Mouse (Mus musculus) ovary, postnatal 36 days (tissue): ENCODE data around the gene Skap1.

Source experiments
- DNase-seq: peaks from one replicate; pipeline ENCODE4 v3.0.0; 2022; ENCODE audit warnings: low spot score, mixed read lengths

Gene Skap1

DNA sequence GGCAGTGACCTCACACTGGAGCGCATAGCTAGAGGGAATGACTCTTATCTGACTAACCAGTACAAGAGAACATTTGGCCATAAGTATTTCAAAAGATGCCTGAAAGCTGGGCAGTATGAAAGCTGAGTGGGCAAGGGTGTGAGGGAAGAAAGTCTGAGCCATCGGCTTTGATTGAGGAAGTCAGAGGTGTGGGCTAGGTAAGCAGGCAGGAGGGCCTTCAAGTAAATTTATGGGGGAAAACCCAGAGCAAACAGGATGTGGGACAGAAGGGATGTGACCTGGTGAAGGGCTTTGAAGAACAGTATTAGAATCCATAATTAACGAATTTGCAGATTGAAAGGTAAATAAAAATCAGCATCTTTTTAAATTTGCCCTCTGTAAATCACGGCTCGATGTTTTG lies 95.8 kb downstream of the Skap1 start:
- DNase-seq: no peak

DNA sequence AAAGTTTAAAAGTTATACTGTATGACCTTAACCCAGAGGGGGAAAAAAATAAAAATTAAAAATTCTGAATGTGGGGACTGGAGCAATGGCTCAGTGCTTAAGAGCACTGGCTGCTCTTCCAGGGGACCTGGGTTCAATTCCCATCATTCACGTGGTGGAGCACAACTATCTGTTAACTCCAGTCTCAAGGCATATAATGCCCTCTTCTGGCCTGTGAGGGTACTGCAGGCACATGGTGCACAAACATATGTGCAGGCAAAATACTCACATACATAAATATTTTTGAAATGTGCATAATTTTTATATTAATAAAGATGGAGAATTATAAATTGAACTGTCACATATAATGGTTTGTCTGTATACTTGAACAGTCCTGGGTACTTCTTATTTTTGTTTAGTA lies 99.7 kb downstream of the Skap1 start:
- no peak for DNase-seq

GRCm38 (mm10) chr11:96572515-96572914 lies 108.1 kb downstream of the Skap1 start:
- DNase-seq: no peak

DNA sequence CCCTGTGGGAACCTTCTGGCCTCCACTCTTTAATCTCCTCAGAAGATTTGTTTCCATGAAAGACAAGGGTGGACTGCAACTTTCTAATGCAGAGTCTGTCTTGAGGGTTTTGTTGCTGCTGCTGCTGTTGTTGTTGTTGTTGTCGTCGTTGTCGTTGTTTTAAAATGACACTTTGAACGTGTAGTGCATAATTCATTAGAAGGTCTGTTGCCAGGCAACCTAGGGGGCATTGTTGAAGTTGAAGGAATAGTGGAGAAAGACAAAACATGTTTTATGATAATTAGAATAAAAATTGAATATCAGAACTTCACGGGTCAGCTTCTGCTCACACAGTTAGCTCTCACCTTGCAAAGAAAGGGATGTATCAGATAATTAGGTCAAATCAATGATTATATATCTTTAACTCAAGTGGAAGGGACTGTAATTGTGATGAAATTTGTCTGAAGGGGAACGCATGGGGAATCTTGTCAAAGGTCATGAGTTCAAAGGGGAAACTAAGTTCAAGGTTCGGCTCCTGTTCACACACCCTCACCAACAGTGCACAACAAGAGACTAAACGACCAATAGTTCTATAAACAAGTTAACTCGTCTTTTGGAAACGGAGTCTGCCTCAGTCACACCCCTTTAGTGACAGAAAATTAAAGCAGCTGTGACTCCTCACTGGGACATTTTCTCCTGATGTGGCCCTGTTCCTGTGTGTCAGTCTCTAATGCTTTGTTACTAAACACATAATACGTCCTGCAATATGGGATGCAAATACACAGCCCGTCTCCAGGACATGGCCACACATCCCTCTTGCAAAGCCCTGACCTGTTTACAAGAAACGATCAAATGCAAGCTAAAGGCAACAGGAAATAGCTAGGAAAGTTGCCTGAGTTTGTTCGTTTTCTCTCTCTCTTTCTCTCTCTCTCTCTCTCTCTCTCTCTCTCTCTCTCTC lies 112.4 kb downstream of the Skap1 start:
- DNase-seq: no peak

- no peak for DNase-seq
Observed at GRCm38 (mm10) chr11:96578551-96579283, 114.3 kb downstream of the Skap1 start.

- DNase-seq: peak; percentile 5
Observed at GRCm38 (mm10) chr11:96581604-96582384, 117.4 kb downstream of the Skap1 start.

DNA sequence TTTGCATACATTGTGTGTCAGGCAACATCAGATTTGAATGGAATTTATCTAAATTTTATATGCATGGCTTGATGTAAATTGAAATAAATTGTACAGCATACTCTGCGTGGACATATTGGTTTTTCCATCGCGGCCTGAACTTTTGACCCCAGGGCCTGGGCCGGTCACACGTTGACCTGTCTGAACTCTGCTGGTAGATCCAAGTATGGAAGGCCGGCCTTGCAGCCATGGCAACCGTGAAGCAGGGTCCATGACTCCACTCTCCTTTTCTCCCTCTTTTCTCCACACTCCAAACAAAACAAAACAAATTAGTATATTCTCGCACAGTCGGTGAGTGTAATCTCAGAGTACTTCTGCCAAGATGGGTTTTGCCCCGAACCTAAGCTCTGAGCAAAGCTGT lies 118.2 kb downstream of the Skap1 start:
- no peak for DNase-seq

DNA sequence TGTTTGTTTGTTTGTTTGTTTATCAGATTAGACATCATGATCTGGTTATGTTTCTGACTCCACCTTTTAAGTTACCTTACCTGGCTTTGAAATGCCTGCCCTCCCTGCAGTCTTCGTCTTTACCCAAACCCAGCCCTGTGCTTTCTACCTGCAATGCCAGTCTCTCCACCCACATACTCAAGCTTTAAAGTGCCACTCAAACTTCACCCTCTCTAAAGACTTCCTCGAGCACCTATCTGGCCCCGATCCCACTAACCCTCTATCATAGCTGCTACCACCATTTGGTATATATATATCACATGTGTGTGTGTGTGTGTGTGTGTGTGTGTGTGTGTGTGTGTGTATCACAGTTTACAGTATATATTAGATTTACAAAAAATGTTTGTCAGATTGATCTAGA lies 125.4 kb downstream of the Skap1 start:
- DNase-seq: no peak

- DNase-seq: no peak
Observed at GRCm38 (mm10) chr11:96595890-96596289, 131.5 kb downstream of the Skap1 start.

- no peak for DNase-seq
Observed at GRCm38 (mm10) chr11:96596301-96596700, 131.9 kb downstream of the Skap1 start.

GRCm38 (mm10) chr11:96602806-96603205 lies 138.4 kb downstream of the Skap1 start:
- DNase-seq: no peak

DNA sequence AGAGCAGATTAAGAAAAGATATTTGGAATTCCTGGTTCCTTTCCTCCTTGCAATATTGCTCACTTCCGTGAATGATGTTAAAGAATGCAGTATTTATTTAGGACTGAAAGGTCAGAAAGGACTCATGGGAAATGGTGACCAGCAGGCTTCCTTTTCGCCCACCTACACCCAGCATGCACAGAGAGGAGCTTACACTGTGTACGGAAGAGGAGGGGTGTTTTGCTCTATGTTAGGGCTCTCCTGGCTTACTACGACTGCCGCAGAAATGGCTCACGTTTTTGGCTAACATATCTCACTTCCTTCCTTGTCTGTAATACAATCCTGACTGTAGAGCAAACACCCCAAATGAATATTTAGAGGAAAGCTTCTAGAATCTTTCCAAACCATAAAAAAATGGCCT lies 139.9 kb downstream of the Skap1 start:
- DNase-seq: no peak

- DNase-seq: no peak
Observed at GRCm38 (mm10) chr11:96604751-96605450, 140.5 kb downstream of the Skap1 start.

GRCm38 (mm10) chr11:96605516-96605915 lies 141.1 kb downstream of the Skap1 start:
- DNase-seq: no peak

- no peak for DNase-seq
Observed at GRCm38 (mm10) chr11:96612596-96612995, 148.2 kb downstream of the Skap1 start.

DNA sequence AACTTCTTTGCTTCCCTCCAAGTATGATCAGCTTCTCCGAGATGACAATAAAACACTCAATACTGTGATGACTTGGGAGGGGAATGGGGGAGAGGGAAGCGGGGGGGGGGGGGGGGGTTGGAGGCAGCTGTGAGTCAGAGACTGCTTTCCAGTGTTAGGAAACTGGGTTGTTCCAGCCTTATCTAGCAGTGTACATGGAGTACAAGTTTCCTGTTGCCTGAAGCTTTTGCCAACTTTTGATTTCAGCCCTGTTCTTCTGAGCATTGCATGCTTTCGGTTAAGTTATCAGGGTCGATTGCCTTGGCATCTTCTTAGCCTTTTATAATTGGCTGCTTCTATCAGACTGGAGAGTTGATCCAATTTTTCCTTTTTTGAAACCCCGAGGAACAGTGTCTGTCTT lies 152.4 kb downstream of the Skap1 start:
- DNase-seq: no peak

- no peak for DNase-seq
Observed at GRCm38 (mm10) chr11:96618789-96619445, 154.5 kb downstream of the Skap1 start.

DNA sequence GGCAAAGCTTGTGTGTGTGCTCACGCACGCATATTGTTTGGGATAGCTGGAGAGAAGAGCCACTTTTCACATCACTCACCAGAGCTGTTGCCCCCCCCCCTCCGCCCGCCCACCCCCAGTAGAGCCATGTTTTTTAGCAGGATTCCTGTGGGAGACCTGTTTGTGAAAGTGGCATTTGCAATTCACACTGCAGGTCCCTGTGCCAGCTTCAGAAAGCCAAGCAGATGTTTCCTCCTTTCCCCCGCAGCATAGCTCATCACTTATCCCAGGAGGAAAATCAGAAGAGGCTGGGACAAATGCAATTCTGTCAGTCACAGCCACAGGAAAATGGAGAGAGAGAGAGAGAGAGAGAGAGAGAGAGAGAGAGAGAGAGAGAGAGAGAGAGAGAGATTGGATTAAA lies 155.2 kb downstream of the Skap1 start:
- no peak for DNase-seq

DNA sequence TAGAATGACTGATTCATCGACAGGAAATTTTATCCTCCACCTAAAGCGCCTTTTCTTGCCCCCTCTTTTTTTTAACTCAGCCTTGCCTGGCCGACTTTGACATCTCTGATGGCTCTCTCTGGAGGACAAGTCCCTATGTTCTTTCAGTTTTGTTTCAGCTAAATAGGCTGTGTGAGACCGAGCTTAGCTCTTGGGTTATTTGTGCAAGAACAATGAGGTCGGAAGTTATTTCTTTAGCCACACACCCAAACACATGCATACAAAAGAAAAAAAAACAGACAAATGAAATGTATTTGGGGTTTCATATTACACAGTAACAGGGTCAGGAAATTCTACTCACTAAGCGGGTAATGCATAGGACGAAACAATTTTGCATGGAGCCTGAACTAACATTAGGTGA lies 155.6 kb downstream of the Skap1 start:
- DNase-seq: no peak

GRCm38 (mm10) chr11:96620660-96621059 lies 156.3 kb downstream of the Skap1 start:
- no peak for DNase-seq

DNA sequence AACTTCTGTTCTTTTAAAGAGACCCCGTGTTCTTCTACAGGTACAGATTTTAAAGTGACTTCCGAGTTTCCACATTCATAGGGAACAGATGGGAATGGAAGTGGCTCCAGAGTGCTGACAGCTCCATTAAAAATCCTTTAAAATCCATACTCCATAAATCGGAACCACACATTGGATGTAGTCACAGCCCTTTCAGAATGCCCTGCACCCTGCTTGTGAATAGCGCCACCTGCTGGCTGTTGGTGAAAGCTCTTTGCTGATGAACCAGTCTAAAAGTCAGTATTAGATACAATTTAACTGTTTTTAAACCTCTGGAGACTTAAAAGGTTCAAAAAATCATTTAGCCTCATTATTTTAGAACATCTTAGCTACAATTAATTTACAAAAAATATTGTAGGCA lies 156.8 kb downstream of the Skap1 start:
- DNase-seq: peak; percentile 70
